Mouse (Mus musculus) spleen, postnatal 36 days (tissue): ENCODE results near the gene AI464131.

Source experiments
- DNase-seq, 2 experiments: peaks; one replicate each; pipeline ENCODE4 v3.0.0; 2022; ENCODE audit warnings: low spot score in 2 of 2, mixed read lengths in 1 of 2

AI464131 gene

DNA sequence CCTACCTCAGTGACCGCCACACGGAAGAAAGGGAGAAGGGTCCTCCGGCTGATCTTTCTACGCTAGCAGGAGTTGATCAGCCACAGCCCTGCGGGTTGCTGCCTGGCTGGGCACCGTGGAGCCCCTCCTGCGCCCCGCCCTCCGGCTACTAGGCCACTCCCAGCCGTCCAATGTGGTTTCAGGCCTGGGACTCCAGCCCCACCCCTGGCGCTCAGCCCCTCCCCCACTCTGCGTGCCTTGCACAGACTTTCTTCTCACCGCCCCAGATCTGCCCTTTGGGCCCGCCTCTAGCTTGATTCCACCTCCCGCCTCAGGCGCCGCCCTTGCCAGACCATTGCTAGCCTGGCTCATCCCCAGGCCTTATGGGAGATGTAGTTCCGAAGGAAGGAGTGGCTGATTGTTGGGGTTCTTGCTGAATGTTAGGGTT, at the start of gene AI464131:
AI464131 (minus strand) TSS at position 91 of the 427 bp plus-strand sequence.
- peak; percentile 78 for DNase-seq

DNA sequence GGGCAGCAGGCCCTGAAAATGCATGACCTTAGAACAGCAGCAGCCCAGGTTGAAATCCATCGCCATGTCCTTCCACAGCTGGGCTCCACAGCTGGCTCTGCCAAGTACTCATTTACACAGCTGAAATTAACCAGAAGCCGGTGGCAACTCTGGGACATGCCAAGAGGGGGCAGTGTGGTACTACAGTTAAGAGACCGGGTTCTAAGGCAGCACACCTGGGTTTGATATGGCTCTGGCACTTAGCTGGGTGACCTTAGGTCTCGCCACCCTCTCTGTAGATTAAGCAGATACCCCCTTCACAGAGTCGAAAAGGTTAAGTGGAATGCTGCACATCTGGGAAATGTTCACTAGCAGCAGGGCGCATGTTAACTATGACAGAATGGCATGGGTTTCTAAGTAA, 49.7 kb upstream of the AI464131 start:
- peak; percentile 53 to 54 for DNase-seq

DNA sequence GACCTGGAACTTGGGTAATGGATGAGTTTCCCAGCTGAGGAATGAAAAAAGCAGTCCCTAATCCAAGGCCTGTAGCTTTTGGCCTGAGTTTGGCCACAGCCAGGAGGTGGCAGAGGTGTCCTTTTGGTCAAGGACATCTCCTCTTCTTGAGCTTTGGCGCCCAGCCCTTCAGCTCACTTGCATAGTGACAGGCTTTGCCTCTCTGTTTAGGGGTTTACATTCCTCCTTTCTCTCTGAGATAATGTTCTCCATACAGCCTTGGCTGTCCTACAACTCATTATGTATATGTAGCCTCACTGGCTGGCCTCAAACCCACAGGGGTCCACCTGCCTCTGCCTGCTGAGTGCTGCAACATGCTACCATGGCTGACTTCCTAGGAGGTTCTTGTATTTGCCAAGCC, 44.2 kb upstream of the AI464131 start:
- no peak for DNase-seq

DNA sequence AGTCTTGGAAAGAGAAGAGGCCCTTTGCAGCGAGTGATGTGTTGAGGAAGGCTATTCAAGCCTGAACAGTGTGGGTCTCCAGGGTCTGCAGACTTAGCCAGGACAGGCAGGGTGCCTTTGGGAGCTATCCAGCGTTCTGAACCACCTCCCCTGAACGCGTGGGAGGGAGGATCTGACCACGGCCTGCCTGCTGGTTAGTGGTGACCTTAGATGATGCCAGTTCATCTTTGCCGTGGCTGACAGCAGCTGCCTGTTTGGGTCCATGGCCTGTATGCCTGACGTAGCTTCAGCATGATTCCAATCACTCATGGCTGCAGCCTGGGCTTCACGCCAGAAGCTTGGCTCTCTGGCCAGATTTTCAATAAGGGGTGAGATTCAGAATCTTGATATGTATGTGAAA, 43.1 kb upstream of the AI464131 start:
- DNase-seq: no peak

DNA sequence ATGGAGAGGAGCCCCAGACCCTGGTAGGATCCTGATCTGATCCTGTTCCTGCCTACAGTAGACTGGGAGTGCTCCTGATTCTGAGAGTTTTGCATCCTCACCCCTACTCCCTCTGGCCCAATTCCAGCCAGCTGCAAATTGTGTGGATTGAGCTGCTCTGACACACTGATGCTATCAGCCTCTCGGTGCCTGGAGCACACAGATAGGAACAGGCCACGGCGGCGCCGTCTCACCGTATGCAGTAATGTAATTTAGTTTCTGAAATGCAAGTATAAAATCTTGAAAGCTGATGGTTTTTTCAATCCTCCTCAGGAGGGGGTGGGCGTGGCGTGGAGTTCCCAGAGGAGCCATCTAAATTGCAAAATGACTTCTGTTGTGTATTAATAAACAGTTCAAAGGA, 39.3 kb upstream of the AI464131 start:
- DNase-seq: no peak

DNA sequence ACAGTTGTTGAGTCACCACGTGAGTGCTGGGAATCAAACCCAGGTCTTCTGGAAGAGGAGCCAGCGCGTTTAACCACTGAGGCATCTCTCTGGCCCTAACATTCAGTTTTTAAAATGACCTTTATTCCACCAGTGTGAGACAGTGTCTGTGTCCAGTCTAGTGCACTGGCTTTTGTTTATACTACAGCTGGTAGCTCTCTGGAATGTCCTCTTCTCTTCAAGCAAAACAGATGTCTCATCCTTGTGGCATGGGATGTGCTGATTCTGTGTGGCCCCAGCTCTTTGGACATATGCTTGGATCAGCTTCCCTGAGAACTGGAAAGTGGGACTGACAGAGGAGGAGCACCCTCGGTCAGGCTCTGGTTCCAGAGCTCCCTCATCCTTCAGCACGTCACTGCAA, 32.0 kb upstream of the AI464131 start:
- DNase-seq: no peak

DNA sequence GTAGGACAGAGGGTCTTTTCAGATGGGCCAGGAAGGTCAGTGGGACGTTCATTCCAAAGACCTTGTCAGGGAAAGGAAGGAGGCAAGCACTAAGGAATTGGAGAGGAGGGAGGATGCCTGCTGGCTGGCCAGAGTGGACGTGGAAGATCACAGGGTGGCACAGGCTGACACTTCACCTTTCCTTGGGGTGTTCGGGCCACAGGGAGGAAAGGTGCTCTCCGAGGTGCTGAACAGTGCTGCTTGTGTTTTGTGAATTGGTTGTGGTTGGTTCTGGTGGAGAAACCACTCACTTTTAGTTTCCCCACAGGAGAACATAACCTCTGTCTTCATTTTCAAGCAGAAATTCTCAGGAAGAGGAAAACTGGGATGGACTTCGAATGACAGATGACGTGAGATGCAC, 29.5 kb upstream of the AI464131 start:
- DNase-seq: no peak

DNA sequence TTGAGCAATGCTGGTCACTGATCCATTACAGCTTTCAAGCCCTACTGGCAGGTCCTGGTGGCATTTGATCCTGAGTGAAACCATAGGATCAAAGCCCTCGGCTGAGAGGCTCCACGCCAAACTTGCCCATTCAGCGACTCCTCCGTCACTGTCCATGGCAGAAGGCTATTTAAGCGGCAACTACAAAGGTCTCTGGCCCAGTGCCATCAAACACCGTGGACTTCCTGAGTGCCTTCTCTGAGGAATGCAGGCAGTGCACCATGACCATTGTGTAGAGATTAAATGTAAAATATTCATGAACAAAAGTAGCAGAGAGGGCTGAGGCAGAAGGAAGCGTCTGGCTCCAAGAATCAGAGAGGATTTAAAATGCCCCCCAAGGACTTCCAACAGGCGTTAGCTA, 25.1 kb upstream of the AI464131 start:
- no peak for DNase-seq

DNA sequence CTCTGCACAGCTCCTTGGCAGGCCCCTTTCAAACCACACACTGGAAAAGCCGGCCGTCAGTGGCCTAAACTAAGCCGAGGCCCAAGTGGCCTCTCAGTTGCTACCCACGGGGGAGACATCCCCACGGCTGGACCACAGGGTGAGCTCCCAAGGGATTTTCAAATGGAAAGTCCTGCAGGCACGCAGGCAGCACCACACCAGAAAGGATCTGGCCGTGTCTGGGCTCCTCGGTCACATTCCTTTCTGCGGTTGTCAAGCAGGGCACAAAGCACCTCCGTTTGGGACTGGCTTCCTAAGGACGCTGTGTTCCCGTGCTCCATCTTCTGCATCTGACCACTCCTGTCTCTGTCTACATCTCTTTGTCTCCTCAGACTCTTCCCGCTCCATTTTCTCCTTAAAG, 24.2 kb upstream of the AI464131 start:
- no peak for DNase-seq

DNA sequence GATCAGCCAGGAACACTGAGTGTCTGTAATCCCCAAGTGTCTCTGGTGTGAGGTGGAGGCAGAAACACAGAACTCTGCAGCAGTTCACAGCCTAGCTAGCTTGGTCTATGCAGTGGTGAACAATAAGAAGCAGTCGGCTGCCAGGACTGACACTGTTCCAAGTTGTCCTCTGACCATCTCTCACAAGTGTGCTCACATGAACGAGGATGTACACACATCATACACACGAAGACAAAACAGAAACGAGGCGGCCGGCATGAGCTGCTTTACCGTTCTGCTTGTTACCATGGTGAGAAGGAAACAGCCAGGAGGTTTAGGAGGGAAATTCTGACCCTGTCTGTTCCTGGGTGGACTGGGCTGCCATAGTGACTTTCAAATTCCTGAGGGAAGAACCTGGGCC, 23.7 kb upstream of the AI464131 start:
- no peak for DNase-seq

DNA sequence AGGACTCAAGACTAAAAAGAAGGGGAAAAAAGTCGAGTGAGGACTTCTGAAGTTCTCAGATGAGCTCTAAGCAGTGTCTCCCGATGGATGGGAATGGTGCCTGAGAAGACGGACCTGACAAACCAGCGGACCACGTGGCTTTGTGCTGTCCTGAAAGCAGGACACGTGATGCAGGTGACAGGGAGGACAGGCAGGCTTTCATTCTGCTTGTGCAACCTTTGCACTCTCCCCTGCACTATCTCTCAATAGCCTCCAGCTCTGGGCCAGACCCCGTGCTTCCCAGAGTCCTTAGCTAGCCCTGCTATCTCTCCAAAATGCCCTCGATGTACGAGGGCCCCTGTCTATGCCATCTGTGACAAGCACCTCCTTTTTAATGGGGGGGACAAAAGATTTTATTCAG, 22.0 kb upstream of the AI464131 start:
- no peak for DNase-seq

DNA sequence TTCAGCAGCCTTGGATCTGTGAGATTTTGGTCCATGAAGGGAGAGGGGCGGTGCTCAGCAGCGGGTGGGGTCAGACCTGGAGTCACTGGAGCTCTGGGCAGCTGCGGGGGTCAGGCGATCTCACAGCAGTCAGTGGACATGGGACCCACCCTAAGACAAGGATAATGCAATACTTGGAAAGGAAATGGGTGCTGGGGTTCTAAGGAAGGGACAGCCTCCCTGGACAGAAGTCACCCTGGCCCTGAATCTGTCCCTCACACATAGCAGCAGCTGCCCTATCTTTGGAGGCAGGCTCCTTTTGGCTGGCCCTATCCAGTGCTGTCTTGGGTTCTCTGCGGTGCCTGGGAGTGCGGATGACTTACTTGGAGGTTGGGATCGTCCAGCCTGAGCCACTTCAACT, 21.0 kb upstream of the AI464131 start:
- DNase-seq: no peak

DNA sequence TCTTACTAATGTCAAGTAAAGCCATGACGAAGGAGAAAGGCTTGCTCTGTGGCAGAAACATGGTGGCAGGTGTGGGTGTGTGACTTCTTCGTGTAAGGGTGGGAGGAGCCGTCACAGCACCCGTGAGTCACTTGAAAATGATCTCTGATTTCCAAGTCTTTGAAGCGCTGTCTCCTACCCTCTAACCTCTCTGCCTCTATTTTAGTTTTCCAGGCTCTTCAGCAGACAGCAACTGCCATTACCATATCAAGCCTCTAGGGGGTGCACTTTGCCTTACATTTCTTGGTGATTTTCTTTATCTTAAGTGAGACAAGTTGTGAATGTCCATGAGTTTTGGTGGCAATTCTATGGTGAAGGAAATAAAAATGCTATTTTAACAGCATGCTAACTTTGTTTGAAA, 19.9 kb upstream of the AI464131 start:
- no peak for DNase-seq

DNA sequence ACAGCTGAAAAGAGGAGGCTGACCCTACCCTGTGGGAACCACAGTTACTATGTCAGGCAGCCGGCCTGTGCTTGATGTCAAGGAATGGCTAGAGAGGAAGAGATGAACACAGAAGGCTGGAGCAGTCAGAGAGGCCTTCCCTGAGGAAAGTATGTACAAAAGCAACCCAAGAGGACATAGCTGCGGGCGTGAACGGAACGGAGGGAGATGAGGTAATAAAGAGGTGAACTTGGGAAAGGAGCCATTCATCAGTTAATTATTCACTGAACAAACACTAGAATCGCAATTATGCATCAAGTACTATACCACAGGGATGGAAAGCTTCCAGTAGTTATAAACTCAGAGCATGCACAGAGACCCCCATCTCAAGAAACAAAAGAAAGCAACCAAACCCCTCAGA, 19.3 kb upstream of the AI464131 start:
- no peak for DNase-seq

DNA sequence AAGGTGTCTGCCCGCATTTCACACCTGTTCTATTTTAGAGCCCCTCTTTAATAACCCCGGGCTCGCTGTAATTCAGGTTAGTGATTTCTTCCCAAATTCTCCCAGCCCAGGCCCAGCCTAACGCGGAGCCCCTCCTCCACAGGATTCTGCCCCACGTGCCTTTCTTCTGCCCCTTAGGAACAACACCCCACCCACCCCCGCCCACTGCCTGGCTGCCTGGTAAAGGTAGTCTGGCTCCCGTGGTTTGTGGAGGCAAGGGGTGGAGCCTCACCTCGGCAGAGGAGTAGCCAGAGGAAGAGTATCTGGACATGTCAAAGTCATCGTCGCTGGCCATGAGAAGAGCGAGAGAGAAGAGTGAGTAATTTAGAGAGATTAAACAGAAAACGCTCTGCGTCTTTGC, 17.8 kb upstream of the AI464131 start:
- DNase-seq: no peak

DNA sequence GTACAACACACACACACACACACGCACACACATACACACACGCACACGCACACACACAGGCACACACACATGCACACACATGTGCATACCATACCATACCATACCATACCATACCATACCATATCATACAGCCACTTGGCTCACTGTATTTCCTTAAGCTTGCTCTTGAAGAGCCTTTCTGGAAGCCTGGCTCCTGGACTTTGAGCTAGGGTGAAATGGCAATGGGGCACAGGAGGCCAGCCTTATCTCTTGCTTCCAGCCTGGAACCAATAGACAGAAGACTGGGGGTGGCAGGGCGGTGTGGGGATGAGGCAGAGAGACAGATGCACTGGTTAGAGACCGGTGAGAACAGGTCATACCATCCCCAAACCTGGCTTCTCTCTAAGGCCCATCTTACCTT, 16.3 kb upstream of the AI464131 start:
- DNase-seq: no peak

DNA sequence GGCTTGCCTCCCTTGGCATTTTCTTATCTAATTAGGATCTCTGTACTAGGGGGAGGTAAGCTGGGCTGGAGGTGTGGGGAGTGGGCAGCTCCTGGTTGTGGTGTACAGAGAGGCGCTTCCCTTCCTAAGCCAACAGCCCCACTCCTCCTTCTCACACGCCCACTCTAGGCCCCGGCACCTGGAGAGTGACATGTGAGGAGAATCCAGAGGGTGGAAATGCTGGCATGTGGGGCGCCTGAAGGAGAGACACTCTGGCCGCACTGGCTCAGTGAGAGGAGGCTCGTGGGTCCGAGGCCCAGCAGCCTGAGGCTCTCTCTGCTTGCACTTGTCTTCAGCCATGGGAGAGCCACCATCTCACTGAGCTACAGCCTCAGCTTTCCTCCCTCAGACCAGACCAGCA, 15.5 kb upstream of the AI464131 start:
- DNase-seq: no peak

DNA sequence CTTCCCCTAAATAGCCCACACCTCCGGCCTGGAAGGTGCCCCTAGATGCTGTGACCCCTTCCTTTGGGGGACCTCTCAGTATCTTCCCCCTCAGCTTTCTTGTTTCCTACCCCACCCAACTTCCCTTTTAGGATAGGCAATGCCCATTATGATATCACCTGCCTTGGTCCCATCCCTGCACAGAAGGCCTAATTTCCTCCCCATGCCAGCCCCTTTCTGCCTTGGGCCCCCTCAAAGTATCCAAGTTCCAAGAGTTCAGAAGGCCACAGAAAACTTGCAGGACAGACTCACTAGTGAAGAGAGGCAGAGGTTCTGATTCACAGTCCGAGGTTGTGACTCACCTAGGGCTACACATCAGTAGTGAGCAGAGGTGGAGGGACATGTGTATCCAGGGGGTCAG, 14.4 kb upstream of the AI464131 start, which contains the start of gene 1110017D15Rik:
1110017D15Rik (minus strand) TSS at position 101 of the 400 bp plus-strand sequence.
- no peak for DNase-seq

DNA sequence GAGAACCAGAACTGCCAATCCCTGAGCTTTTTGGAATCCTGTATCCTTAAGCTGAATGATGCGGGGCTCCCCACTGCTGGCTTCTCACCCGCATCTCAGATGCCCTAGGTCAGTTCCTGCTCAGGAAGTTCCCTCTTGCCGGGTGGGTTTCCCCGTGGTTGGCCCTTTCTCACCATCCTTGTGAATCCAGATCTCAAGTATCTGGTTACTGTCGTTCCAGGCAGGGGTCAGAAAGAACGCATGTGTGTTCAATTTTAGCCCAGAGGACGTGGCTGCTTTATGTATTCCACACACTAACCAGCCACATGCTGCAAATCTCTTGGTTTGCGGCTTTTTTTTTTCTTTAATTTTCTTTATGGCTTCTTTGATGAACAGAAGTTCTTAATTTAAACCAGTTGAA, 10.8 kb upstream of the AI464131 start:
- DNase-seq: no peak

DNA sequence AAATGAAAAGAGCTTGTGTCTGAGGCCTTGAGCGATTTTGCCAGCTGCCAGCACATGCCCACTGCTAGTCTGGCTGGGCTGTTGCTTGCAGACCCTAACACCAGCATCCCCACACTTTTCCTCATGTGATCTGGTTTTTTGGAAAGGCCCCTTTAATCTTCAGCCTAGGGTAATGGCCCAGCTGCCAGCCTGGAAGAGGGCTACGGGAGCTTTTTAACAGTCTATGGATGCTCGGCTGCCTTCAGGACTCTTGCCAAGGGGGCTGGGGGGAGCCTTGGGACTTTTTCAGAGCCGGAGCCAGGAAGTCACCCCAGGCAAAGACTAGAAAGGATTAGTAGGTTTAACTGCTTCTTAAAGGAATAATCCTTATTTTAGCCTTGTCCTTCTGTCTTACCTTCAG, 10.4 kb upstream of the AI464131 start:
- DNase-seq: no peak

DNA sequence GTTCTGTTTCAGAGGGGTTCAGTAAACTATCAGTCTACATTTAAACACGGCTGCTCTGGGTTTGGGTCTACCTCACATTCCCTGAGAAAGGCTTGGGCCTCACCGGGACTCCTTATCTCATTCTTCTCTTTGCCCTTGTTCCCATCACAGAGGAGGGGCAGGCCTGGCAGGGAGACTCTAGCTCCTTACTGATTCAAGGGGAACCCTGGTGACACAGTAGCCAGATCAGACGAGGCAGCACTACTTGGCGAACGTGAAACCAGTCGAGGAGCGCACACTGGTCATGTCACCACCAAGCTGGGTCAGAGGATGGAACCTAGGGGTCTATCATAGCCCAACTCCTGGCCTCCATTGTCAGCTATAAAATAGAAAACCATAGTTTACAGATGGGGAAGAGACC, 5.1 kb upstream of the AI464131 start:
- DNase-seq: no peak

DNA sequence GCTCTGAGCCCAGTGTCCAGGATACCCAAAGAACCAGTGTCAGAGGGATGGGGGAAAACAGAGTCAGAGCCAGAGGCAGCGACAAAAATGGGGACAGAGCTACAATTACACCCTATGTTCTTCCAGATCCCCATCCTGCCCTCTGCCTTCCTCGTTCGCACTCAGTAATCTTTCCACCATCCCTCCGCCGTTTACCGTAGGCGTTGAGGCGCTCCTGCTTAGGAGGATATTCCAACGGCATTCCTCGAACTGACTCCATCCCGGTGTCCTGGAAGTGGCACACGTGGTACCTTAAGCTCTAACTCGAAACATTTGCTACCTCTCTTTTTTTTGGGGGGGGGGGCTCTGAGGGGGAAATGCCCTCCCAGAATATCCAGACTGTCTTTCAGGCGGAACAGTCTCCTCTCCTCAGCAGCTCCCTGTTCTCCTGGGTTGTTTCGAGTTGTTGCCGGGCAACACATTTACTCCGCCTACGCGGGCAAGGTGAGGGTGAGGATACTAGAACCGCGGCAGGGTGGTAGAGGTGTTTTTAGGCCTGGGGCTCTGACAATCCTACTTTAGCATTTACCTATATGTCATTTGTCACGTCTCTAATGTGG, 4.5 kb upstream of the AI464131 start:
- no peak for DNase-seq

DNA sequence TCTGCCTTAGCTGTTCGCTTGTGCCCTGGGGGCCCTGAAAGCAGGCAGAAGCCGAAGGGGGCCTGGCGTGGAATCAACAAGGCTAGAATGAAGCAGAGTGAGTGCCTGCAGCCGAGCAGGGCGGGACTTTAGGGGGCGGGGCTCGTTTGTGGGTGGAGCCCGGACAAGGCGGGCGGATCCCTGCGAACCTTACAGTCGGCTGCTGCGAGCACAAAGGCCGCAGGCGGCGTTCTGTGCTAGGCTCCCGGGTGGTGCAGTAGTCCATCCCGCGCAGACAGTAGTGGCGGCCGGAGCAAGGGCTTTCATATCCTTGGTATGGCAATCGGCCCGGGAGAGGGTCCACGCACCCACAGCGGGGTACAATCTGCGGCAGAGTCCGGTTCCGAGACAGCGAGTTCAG, 4.0 kb upstream of the AI464131 start:
- DNase-seq: peak; percentile 57 to 62

DNA sequence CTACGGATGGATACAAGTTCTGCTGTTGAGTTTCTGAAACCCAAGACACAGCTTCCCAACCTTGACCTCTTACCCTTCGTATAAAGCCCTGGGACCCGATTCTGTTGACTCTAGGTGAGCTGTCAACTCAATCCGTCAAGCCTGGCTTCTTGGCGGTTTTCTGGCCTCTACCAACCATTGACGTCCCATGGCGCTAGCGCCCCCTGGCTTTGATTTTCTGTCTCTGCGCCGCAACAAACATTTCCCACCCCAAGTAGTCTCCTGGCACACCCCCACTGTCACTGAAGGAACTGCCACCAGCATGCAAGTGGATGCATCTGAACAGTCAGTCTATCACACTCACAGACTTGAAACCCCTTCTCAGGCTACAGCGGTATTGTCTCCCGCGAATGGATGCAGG, 3.3 kb upstream of the AI464131 start:
- DNase-seq: peak; percentile 14 to 18
